Mouse (Mus musculus): ENCODE results near the gene Tssk6.

DNA sequence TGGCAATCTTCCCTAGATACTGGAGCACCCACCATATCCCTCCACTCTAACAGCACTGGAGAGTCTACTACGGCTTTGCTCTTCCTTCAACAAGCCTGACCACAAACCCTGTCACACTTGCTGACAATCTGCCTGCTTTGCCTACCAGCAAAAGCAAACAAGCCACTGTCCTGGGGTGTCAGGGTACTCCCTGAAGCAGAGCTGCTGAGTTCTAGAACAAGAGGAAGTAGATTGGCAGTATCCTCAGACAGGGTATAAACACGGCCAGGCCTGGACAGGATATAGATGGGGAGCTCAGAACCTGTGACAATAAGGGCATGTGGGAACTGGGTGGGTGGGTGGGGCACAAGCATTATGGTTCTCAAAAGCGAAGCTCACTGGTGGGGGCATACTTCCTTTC, 35.5 kb downstream of the Tssk6 start:
- TF ChIP-seq POLR2A (IDR thresholded peaks at IDR 0.05; ENCODE audit: insufficient read depth, low read depth, low read length) (no peak), CTCF (IDR thresholded peaks at IDR 0.05; ENCODE audit: insufficient read depth, low read depth, low read length) (no peak)

All from olfactory bulb, adult 2 months (tissue).